Mouse (Mus musculus): Measurements from ENCODE around the gene Hadhb. TPM values are rescaled to one million over a fixed set of nuclear protein-coding genes. Genes with fewer than 3 reads are reported as not detected.

The Hadhb gene
- polyA plus RNA-seq, 2 experiments, result 60.7 to 123 TPM

DNA sequence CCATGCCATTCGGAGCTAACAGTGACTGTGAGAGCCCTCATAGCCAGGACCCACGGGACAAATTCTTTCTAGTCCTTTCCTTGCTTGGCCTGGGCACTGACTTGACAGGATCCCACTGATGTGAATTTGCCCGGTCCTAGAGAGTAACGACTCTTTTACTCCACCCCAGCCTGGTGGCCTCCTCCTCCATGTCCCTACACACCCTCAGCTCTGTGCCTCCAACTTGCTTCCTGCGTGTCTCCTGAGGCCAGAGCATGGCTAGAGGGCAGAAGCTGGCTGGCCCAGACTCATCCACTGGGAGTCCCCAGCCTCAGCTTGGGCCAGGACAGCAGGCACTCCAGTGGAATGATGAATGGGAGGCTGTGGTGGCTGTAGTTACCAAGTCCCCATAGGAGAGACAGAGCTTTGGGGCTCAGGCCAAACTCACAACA lies 47.4 kb upstream of the Hadhb start:
- H3K9ac ChIP-seq (replicated peaks), result no peak overlapping the region
- no peak for ATAC-seq (ENCODE audit: insufficient read depth)

GRCm38 (mm10) chr5:30108233-30108632 lies 46.8 kb upstream of the Hadhb start:
- 67% methylated on average over 6 of the region's 6 CpGs for WGBS (ENCODE audit: insufficient replicate concordance)
- TF ChIP-seq CTCF (IDR thresholded peaks at IDR 0.05; ENCODE audit: low read depth) (no peak), EP300 (IDR thresholded peaks at IDR 0.05; ENCODE audit: low read depth) (no peak)
- H3K27me3 ChIP-seq (ENCODE audit: control insufficient read depth, insufficient read depth, low read length), result peaks cover 84% of the 10 kb centered on the region
- no peak overlapping the region for H3K4me2 ChIP-seq (ENCODE audit: low read depth)
- peaks cover 0 to 6% of the 10 kb centered on the region in 2 experiments; a peak in 2 of 4 replicates for H3K4me1 ChIP-seq (replicated peaks; ENCODE audit: control insufficient read depth in 2 of 2, insufficient read depth in 2 of 2, low read length in 1 of 2)
- H3K9ac ChIP-seq (replicated peaks), result no peak overlapping the region
- no peak for ATAC-seq (ENCODE audit: insufficient read depth)
- no peaks in the 10 kb centered on the region for H3K9me3 ChIP-seq (ENCODE audit: control insufficient read depth, low read length)
- no peaks in the 10 kb centered on the region for H3K36me3 ChIP-seq (replicated peaks; ENCODE audit: control insufficient read depth, insufficient read depth, low read depth)
- no peak for DNase-seq (ENCODE audit: low read depth in 3 of 3, low spot score in 3 of 3)
- H3K27ac ChIP-seq, result no peak overlapping the region
- H3K4me3 ChIP-seq (ENCODE audit: insufficient read depth in 1 of 2, low read depth in 2 of 2, low read length in 2 of 2), result no peak overlapping the region

More for the DNA sequence above, 47.4 kb upstream of the Hadhb start:
- Histone ChIP-seq H3K27me3 (ENCODE audit: control insufficient read depth, insufficient read depth, low read length) (peaks cover 79% of the 10 kb centered on the region), H3K4me2 (ENCODE audit: low read depth) (no peak overlapping the region), H3K4me3 (ENCODE audit: insufficient read depth in 1 of 2, low read depth in 2 of 2, low read length in 2 of 2) (no peak overlapping the region), H3K4me1 (replicated peaks; ENCODE audit: control insufficient read depth in 2 of 2, insufficient read depth in 2 of 2, low read length in 1 of 2) (peaks cover 0 to 6% of the 10 kb centered on the region in 2 experiments; a peak in 2 of 4 replicates), H3K27ac (no peak overlapping the region), H3K9me3 (ENCODE audit: control insufficient read depth, low read length) (no peaks in the 10 kb centered on the region), H3K36me3 (replicated peaks; ENCODE audit: control insufficient read depth, insufficient read depth, low read depth) (no peaks in the 10 kb centered on the region)
- no peak for DNase-seq (ENCODE audit: low read depth in 3 of 3, low spot score in 3 of 3)
- no peak for TF ChIP-seq EP300 (IDR thresholded peaks at IDR 0.05; ENCODE audit: low read depth)
- TF ChIP-seq CTCF (IDR thresholded peaks at IDR 0.05; ENCODE audit: low read depth), result no peak
- 18% methylated on average over 5 of the region's 5 CpGs for WGBS (ENCODE audit: insufficient replicate concordance)

GRCm38 (mm10) chr5:30109899-30110298 lies 45.1 kb upstream of the Hadhb start:
- H3K4me2 ChIP-seq (ENCODE audit: low read depth), result no peak overlapping the region
- peaks cover 84% of the 10 kb centered on the region for H3K27me3 ChIP-seq (ENCODE audit: control insufficient read depth, insufficient read depth, low read length)
- H3K9ac ChIP-seq (replicated peaks), result no peak overlapping the region
- 53% methylated on average over 2 of the region's 2 CpGs for WGBS (ENCODE audit: insufficient replicate concordance)
- no peaks in the 10 kb centered on the region for H3K36me3 ChIP-seq (replicated peaks; ENCODE audit: control insufficient read depth, insufficient read depth, low read depth)
- peaks cover 0 to 6% of the 10 kb centered on the region in 2 experiments; a peak in 2 of 4 replicates for H3K4me1 ChIP-seq (replicated peaks; ENCODE audit: control insufficient read depth in 2 of 2, insufficient read depth in 2 of 2, low read length in 1 of 2)
- no peak overlapping the region for H3K27ac ChIP-seq
- DNase-seq (ENCODE audit: low read depth in 3 of 3, low spot score in 3 of 3) (no peak), ATAC-seq (ENCODE audit: insufficient read depth) (no peak)
- no peaks in the 10 kb centered on the region for H3K9me3 ChIP-seq (ENCODE audit: control insufficient read depth, low read length)
- no peak overlapping the region for H3K4me3 ChIP-seq (ENCODE audit: insufficient read depth in 1 of 2, low read depth in 2 of 2, low read length in 2 of 2)
- no peak for TF ChIP-seq CTCF (IDR thresholded peaks at IDR 0.05; ENCODE audit: low read depth)
- TF ChIP-seq EP300 (IDR thresholded peaks at IDR 0.05; ENCODE audit: low read depth), result no peak

DNA sequence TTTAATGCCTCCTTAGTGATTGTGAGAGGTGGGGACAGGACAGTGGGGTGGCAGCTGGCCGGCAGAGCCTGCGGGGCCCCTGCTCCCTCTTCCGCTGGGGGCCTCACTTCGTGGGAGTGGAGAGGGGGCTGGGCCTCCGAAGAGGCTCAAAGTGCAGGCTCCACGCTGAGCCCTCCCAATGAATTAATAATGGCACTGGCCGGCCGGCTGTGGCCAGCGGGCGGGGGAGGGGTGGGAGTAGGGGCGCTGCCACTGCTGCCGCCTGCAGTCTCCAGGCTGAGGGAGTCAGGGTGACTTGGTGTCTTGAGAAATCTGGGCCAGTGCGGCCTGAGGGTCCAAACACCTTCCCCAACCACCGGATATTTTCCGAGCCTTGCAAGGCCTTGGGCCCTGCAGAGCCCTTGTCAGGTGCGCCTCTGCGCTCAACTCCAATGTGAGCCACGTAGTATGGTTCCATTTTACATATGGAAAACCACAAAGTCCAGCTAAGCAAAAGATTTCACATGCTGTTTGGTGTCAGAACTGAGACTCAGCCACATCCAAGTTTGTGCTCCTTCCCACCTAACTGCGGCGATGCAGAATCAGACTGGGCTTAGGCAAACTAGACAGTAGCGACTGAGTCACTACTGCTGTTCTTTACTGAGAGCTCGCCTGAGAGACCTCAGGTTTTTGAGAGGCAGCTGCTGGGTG lies 44.5 kb upstream of the Hadhb start:
- no peak overlapping the region for H3K27ac ChIP-seq
- peaks cover 81% of the 10 kb centered on the region for H3K27me3 ChIP-seq (ENCODE audit: control insufficient read depth, insufficient read depth, low read length)
- no peaks in the 10 kb centered on the region for H3K36me3 ChIP-seq (replicated peaks; ENCODE audit: control insufficient read depth, insufficient read depth, low read depth)
- no peak for DNase-seq (ENCODE audit: low read depth in 3 of 3, low spot score in 3 of 3)
- no peak for ATAC-seq (ENCODE audit: insufficient read depth)
- TF ChIP-seq CTCF (IDR thresholded peaks at IDR 0.05; ENCODE audit: low read depth), result no peak
- TF ChIP-seq EP300 (IDR thresholded peaks at IDR 0.05; ENCODE audit: low read depth), result no peak
- peaks cover 0 to 6% of the 10 kb centered on the region in 2 experiments; a peak in 2 of 4 replicates for H3K4me1 ChIP-seq (replicated peaks; ENCODE audit: control insufficient read depth in 2 of 2, insufficient read depth in 2 of 2, low read length in 1 of 2)
- H3K4me2 ChIP-seq (ENCODE audit: low read depth), result peak overlapping the region; percentile 30
- H3K4me3 ChIP-seq (ENCODE audit: insufficient read depth in 1 of 2, low read depth in 2 of 2, low read length in 2 of 2), result no peak overlapping the region
- no peak overlapping the region for H3K9ac ChIP-seq (replicated peaks)
- 17% methylated on average over 22 of the region's 22 CpGs for WGBS (ENCODE audit: insufficient replicate concordance)
- H3K9me3 ChIP-seq (ENCODE audit: control insufficient read depth, low read length), result no peaks in the 10 kb centered on the region

- H3K27ac ChIP-seq, result no peak overlapping the region
- no peak overlapping the region for H3K9ac ChIP-seq (replicated peaks)
- H3K4me3 ChIP-seq (ENCODE audit: insufficient read depth in 1 of 2, low read depth in 2 of 2, low read length in 2 of 2), result peak overlapping the region in 1 of 2 experiments; percentile 10; a peak in 1 of 4 replicates
- H3K9me3 ChIP-seq (ENCODE audit: control insufficient read depth, low read length), result no peaks in the 10 kb centered on the region
- peaks cover 75% of the 10 kb centered on the region for H3K27me3 ChIP-seq (ENCODE audit: control insufficient read depth, insufficient read depth, low read length)
- TF ChIP-seq CTCF (IDR thresholded peaks at IDR 0.05; ENCODE audit: low read depth) (peak; percentile 52), EP300 (IDR thresholded peaks at IDR 0.05; ENCODE audit: low read depth) (no peak)
- under 1% methylated on average over 18 of the region's 18 CpGs for WGBS (ENCODE audit: insufficient replicate concordance)
- H3K36me3 ChIP-seq (replicated peaks; ENCODE audit: control insufficient read depth, insufficient read depth, low read depth), result no peaks in the 10 kb centered on the region
- peak overlapping the region; percentile 30 for H3K4me2 ChIP-seq (ENCODE audit: low read depth)
- ATAC-seq (ENCODE audit: insufficient read depth), result peak; percentile 34; the same call in 1 of the 2 replicates
- H3K4me1 ChIP-seq (replicated peaks; ENCODE audit: control insufficient read depth in 2 of 2, insufficient read depth in 2 of 2, low read length in 1 of 2), result peaks cover 0 to 6% of the 10 kb centered on the region in 2 experiments; a peak in 2 of 4 replicates
- no peak for DNase-seq (ENCODE audit: low read depth in 3 of 3, low spot score in 3 of 3)
Measured at GRCm38 (mm10) chr5:30111126-30111525, 43.9 kb upstream of the Hadhb start.

Data from liver, embryonic 14.5 days (tissue).